Mouse (Mus musculus) lung, postnatal 0 days (tissue): ENCODE data around the gene Stard3. TPM values are rescaled to one million over a fixed set of nuclear protein-coding genes. Genes with fewer than 3 reads are reported as not detected.

ENCODE experiments used
- ATAC-seq: fragments of 200-750 bp; cut with Nextera tagmentation; 2 replicates; pipeline ENCODE4 v1.8.0; 2017; ENCODE audit warnings: moderate library complexity
- DNase-seq: peaks from one replicate; pipeline ENCODE4 v3.0.0-alpha.2; 2016; ENCODE audit warnings: low spot score
- H3K27ac ChIP-seq: fragments of 300-500 bp; sonication (generic); 2 replicates; pipeline ENCODE4 v1.5.1; 2014; ENCODE audit warnings: antibody characterized with exemption, mild to moderate bottlenecking, low read length, mixed read lengths
- H3K27me3 ChIP-seq: fragments of 300-500 bp; sonication (generic); replicated peaks from 2 replicates; pipeline ENCODE4 v1.6.1; 2014; ENCODE audit warnings: low read length, mixed read lengths; ENCODE audit not compliant: insufficient read depth
- H3K36me3 ChIP-seq: fragments of 300-500 bp; sonication (generic); 2 replicates; pipeline ENCODE4 v1.6.1; 2014; ENCODE audit warnings: low read length, mixed read lengths; ENCODE audit not compliant: insufficient read depth
- H3K4me1 ChIP-seq: fragments of 300-500 bp; sonication (generic); 2 replicates; pipeline ENCODE4 v1.6.1; 2014; ENCODE audit warnings: antibody characterized with exemption, low read depth, low read length, mixed read lengths; ENCODE audit not compliant: insufficient read depth
- H3K4me2 ChIP-seq: fragments of 300-500 bp; sonication (generic); replicated peaks from 2 replicates; pipeline ENCODE4 v1.6.1; 2014; ENCODE audit warnings: low read depth, mild to moderate bottlenecking, low read length, moderate library complexity, mixed read lengths
- H3K4me3 ChIP-seq: fragments of 300-500 bp; sonication (generic); 2 replicates; pipeline ENCODE4 v1.5.1; 2014; ENCODE audit warnings: low read depth, low read length
- H3K9ac ChIP-seq: fragments of 300-500 bp; sonication (generic); replicated peaks from 2 replicates; pipeline ENCODE4 v1.6.1; 2014; ENCODE audit warnings: low read depth, mild to moderate bottlenecking
- H3K9me3 ChIP-seq: fragments of 300-500 bp; sonication (generic); 2 replicates; pipeline ENCODE4 v1.6.1; 2016; ENCODE audit warnings: low read length, mixed read lengths
- CTCF ChIP-seq: IDR thresholded peaks from 2 replicates; pipeline ENCODE4 v1.5.1; 2016; ENCODE audit warnings: antibody characterized with exemption, mild to moderate bottlenecking
- EP300 ChIP-seq: IDR thresholded peaks from 2 replicates; pipeline ENCODE4 v1.6.1; 2016; ENCODE audit warnings: antibody characterized with exemption, mild to moderate bottlenecking, control low read depth
- WGBS: fragments of 180-500 bp; shearing (Covaris S2); extraction: QIAGEN DNeasy Blood & Tissue Kit; methylation state at CpG from one replicate; pipeline ENCODE4 v1.1.7; 2014; 5-methylcytosine and 5-hydroxymethylcytosine counted together
- polyA plus RNA-seq: library from polyadenylated mRNA; unstranded; fragments of >200 nt; fragmentation: Nextera tagmentation; extraction: Ambion mirVana; gene quantifications from 2 replicates; pipeline ENCODE4 v1.2.1, GENCODE M21; 2015

Gene Stard3
- polyA plus RNA-seq, 1 experiment from 2014 or later, result 73.1 TPM

DNA sequence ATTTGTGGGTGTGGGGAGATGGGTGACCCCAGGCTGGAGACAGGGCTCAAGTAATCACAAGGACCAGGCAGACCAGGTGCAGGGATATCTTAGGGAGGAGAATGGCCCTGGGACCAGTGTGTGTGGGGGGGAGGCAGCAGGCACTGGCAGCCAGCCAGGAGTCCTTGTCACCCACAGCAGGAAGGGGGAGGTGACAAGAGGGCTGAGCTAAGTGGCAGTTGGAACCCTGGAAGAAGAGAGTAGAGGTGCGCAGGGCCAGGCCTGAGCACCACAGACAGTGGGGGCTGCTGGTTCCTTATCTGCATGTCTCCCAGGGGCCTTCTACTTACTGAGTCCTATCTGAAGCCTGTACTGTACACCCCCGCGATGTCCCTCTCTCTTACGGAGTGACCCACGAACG, 35.1 kb downstream of the Stard3 start:
- ATAC-seq (peak; percentile 70), DNase-seq (peak; percentile 75)
- Histone ChIP-seq H3K9me3 (no peaks in the 10 kb centered on the region), H3K27ac (peak overlapping the region; percentile 43), H3K36me3 (no peaks in the 10 kb centered on the region), H3K27me3 (no peaks in the 10 kb centered on the region), H3K4me1 (peaks cover 8% of the 10 kb centered on the region; the same call in 1 of the 2 replicates), H3K4me3 (no peak overlapping the region), H3K4me2 (no peak overlapping the region), H3K9ac (no peak overlapping the region)
- TF ChIP-seq CTCF (no peak), EP300 (no peak)
- 48% methylated on average over 6 of the region's 6 CpGs for WGBS

GRCm38 (mm10) chr11:98394301-98394700, 36.1 kb downstream of the Stard3 start:
- no peak overlapping the region for H3K4me2 ChIP-seq
- 24% methylated on average over 6 of the region's 6 CpGs for WGBS
- H3K9ac ChIP-seq, result no peak overlapping the region
- TF ChIP-seq EP300, result no peak
- no peak for TF ChIP-seq CTCF
- no peak for DNase-seq
- H3K4me3 ChIP-seq, result no peak overlapping the region
- H3K36me3 ChIP-seq, result no peaks in the 10 kb centered on the region
- no peak overlapping the region for H3K27ac ChIP-seq
- no peak for ATAC-seq
- no peaks in the 10 kb centered on the region for H3K27me3 ChIP-seq
- H3K4me1 ChIP-seq, result peaks cover 8% of the 10 kb centered on the region; the same call in 1 of the 2 replicates
- no peaks in the 10 kb centered on the region for H3K9me3 ChIP-seq

- Histone ChIP-seq H3K4me2 (no peak overlapping the region), H3K9me3 (no peaks in the 10 kb centered on the region), H3K27me3 (no peaks in the 10 kb centered on the region), H3K4me3 (no peak overlapping the region), H3K27ac (peak overlapping the region; percentile 6), H3K4me1 (peaks cover 8% of the 10 kb centered on the region; the same call in 1 of the 2 replicates), H3K9ac (no peak overlapping the region), H3K36me3 (no peaks in the 10 kb centered on the region)
- 36% methylated on average over 4 of the region's 4 CpGs for WGBS
- TF ChIP-seq CTCF (no peak), EP300 (no peak)
- ATAC-seq, result no peak
- DNase-seq, result no peak
Measured at GRCm38 (mm10) chr11:98395041-98395440, 36.9 kb downstream of the Stard3 start.

DNA sequence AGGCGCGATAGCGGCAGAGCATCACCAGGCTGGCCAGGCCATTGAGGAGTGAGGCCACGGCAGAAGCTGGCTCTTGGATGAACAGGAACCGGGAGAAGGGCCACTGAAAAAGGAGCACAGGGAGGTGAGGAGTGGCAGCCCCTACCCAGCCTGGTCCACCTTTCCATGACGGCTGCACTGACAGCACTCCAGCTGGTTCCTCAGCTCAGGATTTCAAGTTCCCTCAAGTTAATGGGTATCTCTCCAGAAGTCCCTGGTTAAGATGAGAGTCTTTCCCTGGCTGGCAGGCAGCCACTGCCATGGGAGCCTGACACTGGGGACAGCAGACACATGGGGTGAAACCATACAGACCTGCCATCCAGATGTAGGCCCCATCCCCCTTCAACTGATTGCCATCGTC, 39.8 kb downstream of the Stard3 start:
- H3K36me3 ChIP-seq, result no peaks in the 10 kb centered on the region
- ATAC-seq, result no peak
- H3K4me1 ChIP-seq, result peaks cover 12% of the 10 kb centered on the region; the same call in 1 of the 2 replicates
- H3K9ac ChIP-seq, result no peak overlapping the region
- 87% methylated on average over 7 of the region's 7 CpGs for WGBS
- no peaks in the 10 kb centered on the region for H3K9me3 ChIP-seq
- H3K27me3 ChIP-seq, result no peaks in the 10 kb centered on the region
- DNase-seq, result no peak
- no peak overlapping the region for H3K27ac ChIP-seq
- H3K4me2 ChIP-seq, result no peak overlapping the region
- no peak overlapping the region for H3K4me3 ChIP-seq
- TF ChIP-seq EP300 (no peak), CTCF (no peak)

GRCm38 (mm10) chr11:98400161-98400726, 42.1 kb downstream of the Stard3 start, which contains the start of gene Pgap3:
Pgap3 (minus strand) TSS chr11:98400490.
- 1% methylated on average over 40 of the region's 40 CpGs for WGBS
- Histone ChIP-seq H3K9me3 (no peaks in the 10 kb centered on the region), H3K27ac (peak within 1 kb of the TSS; percentile 94), H3K36me3 (no peaks in the 10 kb centered on the region), H3K4me1 (peaks cover 4% of the 10 kb centered on the region; the same call in 1 of the 2 replicates), H3K4me3 (peak within 1 kb of the TSS; percentile 61), H3K27me3 (no peaks in the 10 kb centered on the region), H3K9ac (peak within 1 kb of the TSS; percentile 57), H3K4me2 (peak within 1 kb of the TSS; percentile 58)
- DNase-seq (peak; percentile 93), ATAC-seq (peak; percentile 94)
- TF ChIP-seq EP300 (no peak), CTCF (no peak)

DNA sequence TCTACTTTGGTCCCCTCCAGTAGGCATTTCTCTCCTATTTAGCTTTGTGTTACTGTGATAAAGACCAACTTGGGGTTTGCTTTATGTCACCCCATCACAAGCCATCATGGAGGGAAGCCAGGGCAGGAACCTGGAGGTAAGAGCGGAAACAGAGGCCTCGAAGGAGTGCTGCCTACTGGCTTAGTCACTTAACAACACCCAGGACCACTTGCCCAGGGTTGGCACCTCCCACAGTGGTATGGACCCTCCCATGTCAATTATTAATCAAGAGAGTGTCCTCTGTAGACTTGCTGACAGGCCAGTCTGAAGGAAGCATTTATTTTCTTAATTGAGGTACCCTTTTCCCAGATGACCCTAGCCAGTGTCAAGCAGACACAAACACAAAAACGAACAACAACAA, 42.6 kb downstream of the Stard3 start:
- H3K4me1 ChIP-seq, result peaks cover 4% of the 10 kb centered on the region; the same call in 1 of the 2 replicates
- peak overlapping the region; percentile 57 for H3K9ac ChIP-seq
- peak overlapping the region; percentile 94 for H3K27ac ChIP-seq
- peak overlapping the region; percentile 58 for H3K4me2 ChIP-seq
- no peaks in the 10 kb centered on the region for H3K36me3 ChIP-seq
- DNase-seq (peak; percentile 37), ATAC-seq (peak; percentile 18; the same call in 1 of the 2 replicates)
- no peak for TF ChIP-seq CTCF
- no peak for TF ChIP-seq EP300
- no peaks in the 10 kb centered on the region for H3K27me3 ChIP-seq
- no peaks in the 10 kb centered on the region for H3K9me3 ChIP-seq
- H3K4me3 ChIP-seq, result peak overlapping the region; percentile 61
- 41% methylated on average over 3 of the region's 3 CpGs for WGBS
